Mouse (Mus musculus): ENCODE measurements around the gene Clstn2.

Gene Clstn2

DNA sequence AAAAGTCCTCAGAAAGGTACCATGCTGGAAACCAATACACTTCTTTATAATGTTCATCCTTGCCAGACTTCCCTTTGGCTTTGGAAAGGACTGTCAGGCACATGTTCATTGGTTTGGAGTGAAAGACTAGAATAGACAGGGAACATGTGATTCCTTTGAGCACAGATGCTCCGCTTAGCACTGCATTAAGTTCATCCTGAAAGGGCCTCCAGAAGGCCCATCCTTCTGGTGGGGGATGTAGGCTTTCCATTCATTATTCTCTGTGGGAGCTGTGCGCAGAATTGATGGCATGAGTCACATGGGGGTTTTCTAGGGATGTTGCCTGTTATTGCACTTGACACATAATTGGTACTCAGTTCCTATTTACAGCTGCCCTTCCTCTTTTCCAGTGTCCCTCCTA, 498.8 kb downstream of the Clstn2 start:
- peak; percentile 48 for DNase-seq

DNA sequence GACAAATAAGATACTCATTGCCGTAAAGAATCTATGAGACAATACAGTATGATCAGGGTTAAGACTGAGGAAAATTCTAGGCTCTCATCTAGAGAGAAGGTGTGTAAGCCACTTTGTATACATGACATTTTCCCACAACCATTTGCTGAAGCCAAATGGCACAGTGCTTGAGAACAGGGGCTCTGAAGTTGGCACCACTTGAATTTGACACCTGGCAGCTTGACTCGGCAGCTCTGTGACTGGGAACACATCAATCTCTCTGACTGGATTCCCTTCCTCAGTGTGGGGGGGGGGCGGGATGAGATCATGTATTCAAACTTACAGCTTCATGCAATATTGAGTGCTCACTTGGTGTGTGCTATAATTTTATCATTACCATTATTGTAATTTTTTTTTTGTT, 499.7 kb downstream of the Clstn2 start:
- no peak for DNase-seq

DNA sequence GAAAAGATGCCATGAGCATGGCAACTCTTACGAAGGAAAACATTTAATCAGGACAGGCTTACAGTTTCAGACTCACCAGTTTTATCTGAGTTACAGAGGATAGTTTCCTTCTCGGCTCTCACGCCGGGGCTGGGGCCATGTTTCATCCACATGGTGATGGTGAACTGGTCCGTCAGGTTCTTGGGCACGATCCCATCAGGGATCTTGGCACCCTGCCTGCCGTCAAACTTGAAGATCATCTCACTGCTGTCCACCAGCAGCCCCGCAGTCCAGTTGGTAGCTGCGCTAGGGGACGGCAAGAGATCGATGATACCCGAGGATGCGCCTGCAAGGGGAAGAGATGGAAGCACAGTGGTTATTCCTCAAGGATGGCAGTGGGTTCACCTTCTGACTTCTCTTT, 500.4 kb downstream of the Clstn2 start:
- no peak for DNase-seq

DNA sequence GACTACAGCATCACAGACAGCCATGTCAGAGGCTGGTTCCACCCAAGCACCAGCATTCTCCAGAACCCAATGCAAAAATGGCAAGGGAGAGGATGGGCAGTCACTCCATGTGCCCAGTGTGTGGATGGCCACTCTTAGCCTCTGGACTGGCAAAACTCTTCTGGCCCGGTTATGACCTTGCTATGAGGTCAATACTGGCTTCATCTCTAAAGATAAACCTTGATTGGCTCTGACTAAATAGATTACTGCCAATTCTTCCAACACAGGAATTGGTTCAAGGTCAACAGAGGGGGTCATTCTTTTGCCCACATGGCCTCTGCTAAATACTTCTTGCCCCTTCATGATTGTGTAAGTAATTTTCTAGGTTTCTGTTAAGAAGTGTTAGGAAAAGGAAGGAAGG, 505.1 kb downstream of the Clstn2 start:
- no peak for DNase-seq

DNA sequence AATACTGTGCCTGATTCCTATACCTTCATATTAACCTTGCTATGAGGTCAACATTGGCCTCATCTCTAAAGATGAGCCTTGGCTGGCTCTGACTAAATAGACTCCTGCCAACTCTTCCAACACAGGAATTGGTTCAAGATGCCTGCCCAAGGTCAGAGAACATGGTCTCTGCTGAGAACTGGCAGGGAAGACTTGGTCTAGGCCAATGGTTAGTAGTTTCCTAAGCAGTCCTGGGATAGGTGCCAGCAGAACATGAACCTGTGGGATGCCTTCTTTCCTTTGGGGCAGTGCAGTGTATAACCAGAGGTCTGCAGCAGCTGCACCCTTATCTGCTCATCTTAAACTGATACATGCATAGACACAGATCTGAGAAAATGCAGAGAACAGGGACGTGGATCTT, 505.7 kb downstream of the Clstn2 start:
- DNase-seq = no peak

DNA sequence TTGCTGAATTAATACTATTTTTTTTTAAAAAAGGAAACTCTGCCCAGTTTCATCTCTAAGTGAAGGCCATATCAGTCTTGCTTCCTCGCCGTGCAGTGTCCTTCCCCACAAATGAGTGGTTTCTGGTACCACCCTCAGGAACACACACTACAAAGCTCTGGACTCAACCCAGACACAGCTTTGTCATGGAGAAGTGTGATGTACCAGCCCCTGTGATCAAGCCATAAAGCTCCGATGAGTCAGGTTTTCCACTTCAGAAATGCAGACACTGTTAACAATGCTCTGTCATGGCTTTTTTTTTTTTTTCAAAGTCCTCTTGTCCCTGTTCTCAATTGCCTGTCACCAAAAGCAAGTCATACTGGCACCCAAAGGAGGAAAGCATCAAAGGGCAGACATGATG, 507.4 kb downstream of the Clstn2 start:
- DNase-seq = peak; percentile 35

DNA sequence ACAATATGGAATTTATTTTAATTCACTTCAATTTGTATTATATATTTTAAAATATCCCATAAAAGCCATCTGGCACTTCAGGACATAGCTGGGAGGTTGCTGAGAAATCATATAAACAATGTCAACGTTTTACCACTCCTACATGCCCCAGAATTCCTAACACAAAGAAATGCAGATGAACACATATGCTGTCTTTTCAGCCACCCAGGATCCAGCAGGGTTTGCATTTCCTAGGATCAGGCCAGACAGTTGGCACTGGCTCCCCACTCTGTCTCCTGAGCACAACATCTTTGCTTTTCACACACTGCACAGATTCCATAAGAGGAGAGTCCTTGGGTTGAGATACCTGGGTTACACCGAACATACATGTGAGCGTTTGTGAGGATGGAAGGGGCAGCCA, 508.1 kb downstream of the Clstn2 start:
- DNase-seq = peak; percentile 49

DNA sequence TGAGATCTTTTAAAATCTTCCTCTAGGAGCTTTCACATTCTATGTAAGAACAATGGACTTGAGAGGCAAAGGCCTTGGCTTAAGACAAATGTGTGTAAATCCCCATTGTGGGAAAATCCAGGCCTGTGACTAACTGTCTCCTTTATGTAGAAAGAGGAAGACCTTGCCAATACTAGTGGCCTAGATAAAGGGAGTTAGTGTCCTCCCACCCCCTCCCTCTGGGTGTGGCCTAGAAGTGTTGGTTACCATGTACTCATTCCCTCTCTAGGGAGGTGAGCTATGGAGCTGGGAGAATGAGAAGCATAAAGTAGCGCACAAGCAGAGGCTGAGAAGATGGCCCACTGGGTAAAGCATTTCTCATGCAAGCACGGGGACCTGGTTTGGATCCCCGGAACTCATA, 512.2 kb downstream of the Clstn2 start:
- no peak for DNase-seq

DNA sequence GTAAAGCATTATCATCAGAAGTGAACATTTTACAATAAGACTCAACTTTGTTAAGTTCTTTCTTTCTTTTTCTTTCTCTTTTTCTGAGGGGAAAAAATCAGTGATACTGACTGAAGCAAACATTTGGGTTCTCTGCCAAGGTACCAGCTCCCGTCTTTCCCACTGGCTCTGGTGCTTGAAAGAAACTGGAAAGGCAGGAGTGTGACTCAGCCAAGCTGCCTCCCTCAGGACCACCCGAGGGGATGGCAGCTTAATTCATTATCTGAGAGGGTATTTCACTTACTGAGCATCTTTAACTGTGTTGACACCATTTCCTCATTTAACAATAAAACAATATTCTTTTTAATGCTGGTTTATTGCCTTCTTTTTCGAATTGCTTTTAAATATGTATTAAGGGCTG, 516.0 kb downstream of the Clstn2 start:
- DNase-seq = no peak

DNA sequence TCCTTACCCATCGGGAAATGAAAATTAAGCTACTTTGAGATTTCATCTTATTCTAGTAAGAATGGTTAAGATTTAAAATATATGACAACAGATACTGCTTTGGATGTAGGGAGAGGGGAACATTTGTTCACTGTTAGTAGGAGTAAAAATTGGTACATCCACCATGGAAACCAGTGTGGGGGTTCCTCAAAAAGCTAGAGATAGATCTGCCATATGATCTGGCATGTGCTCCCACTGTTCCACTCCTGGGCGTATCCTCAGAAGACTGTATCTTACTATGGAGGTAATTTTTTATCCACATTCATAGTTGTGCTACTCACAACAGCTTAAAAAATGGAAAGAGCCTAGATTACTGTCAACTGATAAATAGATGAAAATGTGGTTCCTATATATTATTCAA, 518.3 kb downstream of the Clstn2 start:
- DNase-seq = peak; percentile 40

DNA sequence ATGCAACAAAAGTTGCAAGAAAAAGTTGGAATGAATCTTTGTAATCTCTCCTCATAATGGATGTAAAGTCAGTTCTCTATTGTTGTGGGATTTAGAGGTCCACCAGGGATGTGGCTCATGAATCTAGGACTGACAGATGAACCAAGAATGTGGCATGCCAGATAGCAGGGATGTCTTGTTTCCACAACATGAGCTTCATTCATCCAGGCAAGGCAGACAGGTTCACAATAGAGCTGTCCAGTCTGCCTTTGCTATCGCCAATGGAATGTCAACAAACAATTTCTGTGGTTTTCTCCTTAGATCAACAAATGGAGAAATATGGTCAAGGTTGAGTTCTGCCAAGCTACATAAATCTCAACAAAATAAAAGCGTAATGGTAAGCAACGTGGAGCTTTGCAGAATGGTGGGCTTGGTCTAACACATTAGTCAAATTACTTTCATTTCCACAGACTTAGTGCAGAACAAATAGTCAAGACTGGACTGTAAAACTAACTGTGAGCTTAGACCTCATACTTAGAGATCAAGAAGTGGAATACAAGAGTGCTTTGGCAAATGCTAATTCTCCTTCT, 520.6 kb downstream of the Clstn2 start:
- DNase-seq = no peak

DNA sequence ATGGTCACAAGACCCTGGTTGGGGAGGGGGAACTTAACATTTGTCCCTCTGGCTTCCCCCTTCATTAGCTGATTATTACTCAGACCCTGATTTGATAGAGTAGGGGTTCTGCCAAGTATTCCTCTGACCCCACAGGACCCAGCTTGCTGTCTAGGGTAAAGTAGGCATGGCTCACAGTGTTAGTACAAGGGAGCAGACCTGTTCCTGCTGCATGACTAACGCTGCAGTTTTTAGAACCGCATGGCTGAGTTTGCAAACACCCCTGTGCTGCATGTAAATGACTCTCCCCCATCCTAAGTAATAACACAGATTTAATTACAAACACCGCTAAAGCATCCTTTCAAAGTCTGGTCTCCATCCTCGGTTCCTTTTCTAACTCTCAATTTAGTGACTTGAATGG, 531.6 kb downstream of the Clstn2 start:
- no peak for DNase-seq

DNA sequence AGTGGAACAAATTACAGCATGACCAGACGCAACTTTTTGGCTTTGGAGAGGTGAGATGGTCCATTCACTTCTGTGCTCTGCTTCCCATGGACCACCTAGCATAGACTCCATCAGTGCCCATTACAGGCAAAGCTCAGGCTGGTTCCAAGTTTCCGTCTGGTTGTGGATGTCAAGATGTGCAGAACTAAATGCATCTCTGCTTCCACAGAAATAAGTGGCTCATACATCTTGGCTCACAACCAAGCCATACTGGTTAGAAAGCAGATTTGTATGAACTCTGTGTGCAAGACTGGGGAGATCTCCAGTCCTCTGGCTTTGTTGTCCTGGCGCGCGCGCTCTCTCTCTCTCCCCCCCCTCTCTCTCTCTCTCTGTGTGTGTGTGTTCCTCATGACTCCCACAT, 537.9 kb downstream of the Clstn2 start:
- no peak for DNase-seq

DNA sequence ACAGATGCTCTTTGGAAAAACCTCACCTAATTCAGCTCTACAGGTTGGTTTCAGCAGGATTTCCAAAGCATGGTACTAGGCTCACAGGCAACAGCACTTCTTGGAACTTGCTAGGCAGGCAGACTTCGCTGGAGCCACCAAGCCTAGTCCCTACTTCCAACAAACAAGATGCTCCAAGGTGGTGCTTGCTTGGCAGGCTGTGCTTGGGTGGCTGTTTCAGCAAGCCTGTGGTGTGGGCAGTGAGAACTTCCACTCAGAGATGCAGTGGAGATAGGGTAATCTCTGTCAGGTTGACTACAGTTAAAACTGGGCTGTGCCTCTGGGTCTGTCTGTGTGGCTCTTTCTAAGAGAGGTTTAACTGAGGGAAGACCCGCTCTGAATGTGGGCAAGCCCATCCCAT, 541.4 kb downstream of the Clstn2 start:
- DNase-seq = peak; percentile 21

DNA sequence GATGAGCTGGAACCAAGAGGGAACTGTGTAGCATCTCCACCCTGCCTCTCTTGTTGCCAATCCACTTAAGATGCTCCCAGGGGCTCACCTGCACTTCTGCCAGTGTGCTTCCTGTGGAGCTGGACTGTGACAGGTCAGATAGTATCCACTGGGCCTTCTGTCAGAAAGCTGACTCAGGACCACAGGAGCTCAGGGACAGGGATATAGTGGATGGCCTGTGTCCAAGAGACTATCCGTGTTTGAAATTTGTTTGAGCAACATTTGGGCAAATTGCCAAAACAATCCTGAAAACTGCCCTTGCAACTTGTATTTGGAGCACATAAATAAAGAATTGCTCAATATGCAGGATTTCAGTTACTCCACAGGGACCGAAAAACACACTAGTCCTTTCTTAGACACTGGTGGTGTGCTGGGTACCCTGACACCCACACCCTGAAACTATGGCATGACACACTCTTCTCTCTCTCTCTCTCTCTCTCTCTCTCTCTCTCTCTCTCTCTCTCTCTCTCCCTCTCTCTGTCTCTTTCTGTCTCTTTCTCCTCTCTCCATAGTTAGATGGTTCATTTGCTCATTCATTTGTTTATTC, 542.3 kb downstream of the Clstn2 start:
- no peak for DNase-seq

DNA sequence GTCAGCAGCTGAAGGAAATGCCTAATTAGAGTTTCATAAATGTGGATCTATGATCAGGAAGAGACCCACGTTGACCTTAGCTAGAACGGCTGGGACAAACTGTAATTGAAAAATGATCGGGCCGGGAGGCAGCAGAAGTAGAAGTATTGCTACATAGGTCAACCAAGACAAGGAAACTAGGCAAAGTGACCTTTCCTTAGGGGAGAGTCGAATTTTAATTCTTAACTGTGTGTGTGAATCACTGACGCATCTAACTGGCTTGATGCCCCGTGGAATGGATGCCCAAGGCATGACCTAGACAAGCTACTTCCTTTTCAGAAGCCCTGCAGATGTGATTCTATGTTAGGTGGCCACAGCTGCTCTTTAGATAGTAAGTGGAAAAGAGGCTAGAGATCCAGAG, 546.2 kb downstream of the Clstn2 start:
- DNase-seq = no peak

DNA sequence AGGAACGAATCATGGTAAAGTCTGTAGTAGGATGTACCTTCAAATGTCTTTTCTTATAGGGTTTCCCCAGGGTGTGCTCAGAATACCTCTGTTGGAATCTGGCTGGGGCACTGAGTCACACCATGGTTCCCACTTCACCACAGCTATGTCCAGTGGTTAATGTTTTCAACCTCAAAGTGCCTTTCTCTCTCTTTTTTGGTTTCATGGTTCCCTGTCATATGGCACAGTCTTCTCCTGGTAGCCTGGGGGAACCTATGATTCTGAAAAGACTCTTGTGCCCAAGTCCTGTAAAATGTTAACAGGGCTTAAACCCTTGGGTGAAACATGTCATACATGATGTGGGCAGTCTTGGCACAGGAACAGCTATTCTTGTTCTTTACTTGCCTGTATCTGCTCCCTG, 551.8 kb downstream of the Clstn2 start:
- no peak for DNase-seq

DNA sequence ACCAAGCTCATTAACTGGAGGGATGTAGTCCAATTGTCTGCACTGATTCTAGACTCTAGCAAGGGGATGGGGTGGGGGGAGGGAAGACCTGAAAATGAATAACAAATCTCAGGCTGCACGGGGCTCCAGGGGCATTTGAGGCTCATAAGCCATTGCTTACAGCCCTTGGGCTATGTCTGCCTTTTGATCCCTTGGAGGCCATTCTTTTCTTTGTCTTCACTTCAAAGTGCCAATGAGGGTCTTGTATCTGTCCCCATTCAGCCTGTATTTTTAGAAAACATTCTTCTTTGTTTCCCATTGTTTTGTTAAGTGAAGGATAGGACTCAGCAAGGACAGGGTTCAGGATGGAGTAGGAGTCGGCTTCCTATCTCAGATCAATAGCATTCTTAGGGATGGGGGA, 556.0 kb downstream of the Clstn2 start:
- DNase-seq = no peak

DNA sequence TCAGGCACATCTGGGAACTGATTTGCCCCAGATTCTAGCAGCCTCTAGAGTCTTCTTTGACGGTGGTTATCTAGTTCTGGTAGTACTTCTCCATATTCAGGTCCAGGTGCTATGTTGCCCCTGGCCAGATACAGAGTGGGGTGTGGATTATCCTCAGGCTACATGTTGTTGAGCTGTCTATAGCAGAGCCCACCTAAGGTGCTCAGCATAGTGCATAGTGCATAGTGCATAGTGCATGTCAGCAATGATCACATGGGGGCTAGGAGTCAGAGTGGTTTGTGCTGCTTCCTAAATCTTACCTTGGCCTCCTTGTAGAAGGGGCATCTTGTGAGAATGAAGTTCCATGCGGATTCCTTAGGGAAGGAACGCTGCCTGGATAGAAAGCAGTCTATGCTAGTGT, 556.5 kb downstream of the Clstn2 start:
- DNase-seq = no peak

DNA sequence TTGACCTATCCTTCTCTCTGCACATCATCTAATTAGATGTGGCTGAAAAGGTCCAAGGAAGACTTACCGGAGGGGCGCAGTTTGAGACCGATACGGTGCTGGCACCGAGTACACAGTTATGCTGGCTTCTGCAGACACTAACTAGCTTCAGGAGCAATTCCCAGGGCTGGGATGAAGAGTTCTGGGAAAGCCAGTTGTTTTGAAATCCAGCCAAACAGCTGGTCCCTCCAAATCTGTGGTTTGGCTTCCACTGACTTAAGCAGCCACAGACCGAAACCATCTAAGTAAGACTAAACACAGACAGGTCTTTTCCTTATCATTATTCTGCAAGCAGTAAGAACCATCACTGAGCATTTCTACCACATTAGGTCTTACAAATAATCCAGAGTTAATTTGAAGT, 558.1 kb downstream of the Clstn2 start:
- no peak for DNase-seq

DNA sequence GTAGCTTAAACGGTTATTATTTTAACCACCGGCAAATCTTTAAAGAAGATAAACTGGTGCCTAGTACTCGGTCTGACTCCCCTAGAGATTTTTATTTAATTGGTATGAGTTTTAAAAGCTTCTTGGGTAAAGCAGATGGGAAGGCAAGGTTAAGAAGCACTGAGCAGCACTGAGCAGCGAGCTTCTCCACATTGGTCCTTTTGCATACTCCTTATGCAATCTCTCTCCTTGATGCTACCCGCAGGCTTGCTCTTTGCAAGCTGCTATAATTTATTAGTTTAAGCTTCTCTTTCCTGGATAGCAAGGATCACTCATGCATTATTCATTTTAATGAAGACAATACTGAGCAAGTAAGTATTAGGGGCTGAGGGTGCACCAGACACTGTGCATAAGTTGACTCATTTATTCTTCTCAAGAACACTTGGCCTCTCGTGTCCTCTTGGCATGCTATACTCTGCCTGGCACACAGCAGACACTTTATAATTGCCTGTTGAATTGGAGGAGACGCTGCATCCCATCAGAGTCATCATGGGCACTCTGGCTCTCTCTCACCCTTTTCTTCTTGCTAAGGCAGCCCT, 561.9 kb downstream of the Clstn2 start:
- no peak for DNase-seq

DNA sequence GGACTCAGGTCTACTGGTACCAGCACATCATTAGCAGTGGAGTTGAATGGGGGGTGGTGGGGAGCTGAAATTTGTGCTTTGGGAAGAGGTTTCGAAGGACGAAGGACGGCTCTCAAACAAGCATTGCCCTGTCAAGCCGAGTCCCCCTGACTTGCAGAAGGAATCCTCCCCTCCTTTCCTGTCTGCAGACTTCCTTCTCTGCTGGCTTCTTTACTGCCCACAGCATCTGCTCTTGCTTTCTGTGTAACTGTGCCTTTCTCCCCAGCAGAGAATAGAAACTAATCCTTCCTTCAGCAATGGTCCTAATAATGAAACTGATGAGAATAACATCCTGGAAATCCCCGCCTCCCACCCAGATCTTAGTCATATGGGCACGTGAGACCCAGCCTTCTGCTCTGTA, 572.5 kb downstream of the Clstn2 start:
- peak; percentile 23 for DNase-seq

DNA sequence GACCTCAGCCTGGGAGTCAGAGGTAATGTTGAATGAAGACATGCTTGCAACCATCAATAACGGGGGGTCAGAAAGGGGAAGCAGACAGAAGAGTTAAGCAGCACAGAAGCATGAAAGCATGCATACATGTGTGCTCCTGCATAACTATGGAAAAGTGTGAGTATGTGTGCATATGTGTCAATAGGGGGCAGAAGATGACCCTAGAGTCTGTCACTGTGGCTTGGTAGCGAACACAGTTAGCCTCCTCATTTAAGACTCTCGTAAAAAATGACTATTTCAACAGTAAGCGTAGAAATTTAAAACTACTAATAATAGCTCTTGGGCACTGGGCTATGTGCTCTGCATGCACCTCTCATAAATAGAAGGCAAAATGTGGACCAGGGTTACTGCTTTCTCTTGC, 573.2 kb downstream of the Clstn2 start:
- DNase-seq = no peak

DNA sequence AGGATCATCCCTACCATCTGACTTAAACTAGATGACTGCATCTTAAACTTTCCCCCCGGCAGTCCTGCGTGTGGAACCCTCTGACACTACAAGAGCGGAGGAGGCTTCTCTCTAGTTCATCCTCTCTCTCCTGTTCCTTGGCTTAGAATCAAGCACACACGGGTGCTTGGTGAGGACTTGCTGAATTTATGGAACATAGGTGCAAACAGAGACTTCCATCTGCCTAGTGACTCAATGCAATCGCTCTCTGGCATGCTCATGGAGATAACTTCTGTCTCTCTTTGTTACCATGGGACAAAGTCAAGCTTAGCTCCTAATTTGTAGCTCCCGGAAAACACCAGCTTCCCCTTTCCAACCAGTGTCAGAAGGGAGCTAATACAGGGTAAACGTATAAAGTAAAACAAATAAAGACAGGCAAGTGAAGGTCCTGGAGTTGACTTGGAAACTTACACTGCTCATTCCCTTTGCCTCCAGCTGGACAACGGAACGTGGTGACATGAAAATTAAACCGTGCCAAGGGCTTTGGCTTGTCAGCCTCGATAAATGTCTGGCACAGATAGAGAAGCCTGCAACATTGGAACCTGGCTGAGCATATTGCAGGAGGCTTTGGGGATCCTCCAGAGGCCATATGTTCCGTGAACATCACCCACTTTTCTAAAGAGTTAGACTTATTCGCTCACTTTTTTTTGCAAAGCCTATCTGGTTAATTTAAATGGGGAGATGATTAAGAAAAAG, 583.5 kb downstream of the Clstn2 start:
- peak; percentile 50 for DNase-seq
